Mouse (Mus musculus): Measurements from ENCODE around the gene Igf2bp3.
A peak's percentile ranks its signal among the peaks of the same experiment; 100 is the strongest.

Igf2bp3 gene

GRCm38 (mm10) chr6:49173265-49173664 is 41.5 kb downstream of the Igf2bp3 start:
- DNase-seq, result no peak

GRCm38 (mm10) chr6:49171216-49171615 is 43.5 kb downstream of the Igf2bp3 start:
- no peak for DNase-seq

GRCm38 (mm10) chr6:49168648-49169047 is 46.1 kb downstream of the Igf2bp3 start:
- no peak for DNase-seq

- no peak for DNase-seq
Measured at GRCm38 (mm10) chr6:49167406-49167805, 47.4 kb downstream of the Igf2bp3 start.

GRCm38 (mm10) chr6:49166318-49166717 is 48.4 kb downstream of the Igf2bp3 start:
- no peak for DNase-seq

GRCm38 (mm10) chr6:49165855-49166254 is 48.9 kb downstream of the Igf2bp3 start:
- no peak for DNase-seq

- DNase-seq, result no peak
Measured at GRCm38 (mm10) chr6:49165101-49165500, 49.7 kb downstream of the Igf2bp3 start.

- no peak for DNase-seq
Measured at GRCm38 (mm10) chr6:49164701-49165100, 50.1 kb downstream of the Igf2bp3 start.

- DNase-seq, result no peak
Measured at GRCm38 (mm10) chr6:49159971-49160370, 54.8 kb downstream of the Igf2bp3 start.

- no peak for DNase-seq
Measured at GRCm38 (mm10) chr6:49156826-49157175, 58.0 kb downstream of the Igf2bp3 start.

GRCm38 (mm10) chr6:49156170-49156825 is 58.5 kb downstream of the Igf2bp3 start:
- peak; percentile 58 for DNase-seq

GRCm38 (mm10) chr6:49151465-49151864 is 63.3 kb downstream of the Igf2bp3 start:
- DNase-seq, result no peak

- peak; percentile 66 for DNase-seq
Measured at GRCm38 (mm10) chr6:49150349-49151229, 64.2 kb downstream of the Igf2bp3 start.

- no peak for DNase-seq
Measured at GRCm38 (mm10) chr6:49149202-49149930, 65.4 kb downstream of the Igf2bp3 start.

GRCm38 (mm10) chr6:49148781-49149180 is 66.0 kb downstream of the Igf2bp3 start:
- no peak for DNase-seq

GRCm38 (mm10) chr6:49148368-49148767 is 66.4 kb downstream of the Igf2bp3 start:
- DNase-seq, result no peak

GRCm38 (mm10) chr6:49146461-49146860 is 68.3 kb downstream of the Igf2bp3 start:
- DNase-seq, result peak; percentile 52

- DNase-seq, result peak; percentile 88
Measured at GRCm38 (mm10) chr6:49142428-49142827, 72.3 kb downstream of the Igf2bp3 start.

GRCm38 (mm10) chr6:49141125-49141524 is 73.6 kb downstream of the Igf2bp3 start:
- DNase-seq, result peak; percentile 75

GRCm38 (mm10) chr6:49138159-49139051 is 76.4 kb downstream of the Igf2bp3 start:
- DNase-seq, result peak; percentile 94

- DNase-seq, result peak; percentile 79
Measured at GRCm38 (mm10) chr6:49136739-49137138, 78.0 kb downstream of the Igf2bp3 start.

GRCm38 (mm10) chr6:49132352-49133090 is 82.2 kb downstream of the Igf2bp3 start:
- peak; percentile 55 for DNase-seq
